Mouse (Mus musculus) liver (tissue): ENCODE measurements at regions not wholly inside any gene's neighbourhood (a gene's known extent, or its start where the extent isn't known, plus 50 kb on each side); places are given as distances from the start of the nearest gene placed in this dataset.

ENCODE experiments used
- DNase-seq: peaks from one replicate; pipeline ENCODE4 v3.0.0-alpha.2; 2020; ENCODE audit warnings: mixed read lengths

- no peak for DNase-seq
These were observed 1123.0 kb upstream of the Cited2 start for GRCm38 (mm10) chr10:16600041-16600440.

- peak; percentile 82 for DNase-seq
These were observed 1122.3 kb upstream of the Cited2 start for GRCm38 (mm10) chr10:16600551-16601224.

GRCm38 (mm10) chr10:16601225-16601595 lies 1121.8 kb upstream of the Cited2 start:
- DNase-seq, result no peak

GRCm38 (mm10) chr10:16608339-16608738 lies 1114.7 kb upstream of the Cited2 start:
- DNase-seq, result no peak

- no peak for DNase-seq
These were observed 1104.3 kb upstream of the Cited2 start for GRCm38 (mm10) chr10:16618752-16619151.

- DNase-seq, result no peak
These were observed 1103.4 kb upstream of the Cited2 start for GRCm38 (mm10) chr10:16619584-16619983.

GRCm38 (mm10) chr10:16620804-16621559 lies 1102.0 kb upstream of the Cited2 start:
- no peak for DNase-seq

GRCm38 (mm10) chr10:16622821-16623220 lies 1100.2 kb upstream of the Cited2 start:
- DNase-seq, result no peak

GRCm38 (mm10) chr10:16633236-16633635 lies 1089.8 kb upstream of the Cited2 start:
- no peak for DNase-seq

- no peak for DNase-seq
These were observed 1087.6 kb upstream of the Cited2 start for GRCm38 (mm10) chr10:16635463-16635862.

GRCm38 (mm10) chr10:16637006-16637405 lies 1086.0 kb upstream of the Cited2 start:
- DNase-seq, result peak; percentile 23

- no peak for DNase-seq
These were observed 1084.9 kb upstream of the Cited2 start for GRCm38 (mm10) chr10:16638111-16638510.

- no peak for DNase-seq
These were observed 1082.9 kb upstream of the Cited2 start for GRCm38 (mm10) chr10:16640136-16640535.

GRCm38 (mm10) chr10:16650120-16650519 lies 1072.9 kb upstream of the Cited2 start:
- DNase-seq, result no peak

- DNase-seq, result no peak
These were observed 1070.6 kb upstream of the Cited2 start for GRCm38 (mm10) chr10:16652450-16652849.

GRCm38 (mm10) chr10:16664483-16664882 lies 1058.5 kb upstream of the Cited2 start:
- DNase-seq, result no peak

GRCm38 (mm10) chr10:16670286-16670685 lies 1052.7 kb upstream of the Cited2 start:
- no peak for DNase-seq

- DNase-seq, result no peak
These were observed 1042.0 kb upstream of the Cited2 start for GRCm38 (mm10) chr10:16681001-16681400.

- DNase-seq, result no peak
These were observed 1037.7 kb upstream of the Cited2 start for GRCm38 (mm10) chr10:16685352-16685751.

- no peak for DNase-seq
These were observed 1016.0 kb upstream of the Cited2 start for GRCm38 (mm10) chr10:16706976-16707375.

GRCm38 (mm10) chr10:16713143-16713542 lies 1009.9 kb upstream of the Cited2 start:
- DNase-seq, result no peak

- DNase-seq, result no peak
These were observed 1009.0 kb upstream of the Cited2 start for GRCm38 (mm10) chr10:16714065-16714464.

- DNase-seq, result no peak
These were observed 1008.5 kb upstream of the Cited2 start for GRCm38 (mm10) chr10:16714526-16714925.

- no peak for DNase-seq
These were observed 980.8 kb upstream of the Cited2 start for GRCm38 (mm10) chr10:16742246-16742645.
